Mouse (Mus musculus) megakaryocyte, embryonic 14.5 days (primary cell): ENCODE results near the gene Mybph. TPM values are rescaled to one million over a fixed set of nuclear protein-coding genes. Genes with fewer than 3 reads are reported as not detected.

ENCODE experiments used
- H3K27me3 ChIP-seq: replicated peaks from 2 replicates; pipeline ENCODE3; 2012; ENCODE audit warnings: inconsistent platforms
- H3K36me3 ChIP-seq: replicated peaks from 2 replicates; pipeline ENCODE3; 2012; ENCODE audit warnings: low read length, inconsistent platforms, mixed read lengths
- H3K4me1 ChIP-seq: 2 replicates; pipeline ENCODE4 v1.6.1; 2012; ENCODE audit warnings: inconsistent platforms
- H3K4me3 ChIP-seq: replicated peaks from 2 replicates; pipeline ENCODE3; 2012; ENCODE audit warnings: moderate library complexity, mild to moderate bottlenecking, inconsistent platforms
- H3K9me3 ChIP-seq: 2 replicates; pipeline ENCODE4 v1.6.1; 2012; ENCODE audit warnings: inconsistent platforms
- FLI1 ChIP-seq: IDR thresholded peaks from 2 replicates; pipeline ENCODE4 v1.6.1; 2012; ENCODE audit warnings: low read length, inconsistent platforms, mixed read lengths
- GATA1 ChIP-seq: IDR thresholded peaks from 3 replicates; pipeline ENCODE4 v1.6.1; 2012; ENCODE audit warnings: mixed read lengths, low read length, inconsistent platforms, borderline replicate concordance
- polyA plus RNA-seq: library from polyadenylated mRNA; stranded (reverse); fragments of >175 nt; gene quantifications from 2 replicates; pipeline ENCODE4 v1.2.3, GENCODE M21; 2012; ENCODE audit warnings: low replicate concordance; ENCODE audit not compliant: insufficient read depth

The Mybph gene
- polyA plus RNA-seq, 1 experiment, result not detected

DNA sequence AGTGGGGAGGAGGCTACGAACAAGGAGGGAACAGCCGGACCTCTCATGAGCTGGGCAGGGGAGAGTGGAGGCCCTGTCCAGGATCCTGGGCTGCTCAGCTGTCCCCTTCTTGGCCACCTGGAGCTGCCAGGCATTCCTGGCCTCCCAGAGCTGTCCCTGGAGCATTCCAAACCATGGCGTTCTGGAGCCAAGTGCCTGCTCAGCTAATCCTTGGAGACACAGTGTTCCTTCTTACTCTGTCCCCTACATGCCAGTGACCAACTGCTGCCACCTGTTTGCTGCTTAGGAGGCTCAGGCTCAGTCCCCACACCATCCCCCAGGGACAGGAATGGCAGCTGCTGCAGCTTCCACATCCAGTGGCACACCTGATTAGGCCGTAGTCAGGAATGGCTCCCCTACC is 2.7 kb downstream of the Mybph start:
- Histone ChIP-seq H3K4me3 (peak overlapping the region; percentile 83), H3K4me1 (peaks cover 44% of the 10 kb centered on the region), H3K36me3 (no peaks in the 10 kb centered on the region), H3K27me3 (peaks cover 72% of the 10 kb centered on the region), H3K9me3 (no peaks in the 10 kb centered on the region)
- TF ChIP-seq GATA1, result no peak
- TF ChIP-seq FLI1, result no peak

GRCm38 (mm10) chr1:134196386-134196785 is 3.1 kb downstream of the Mybph start:
- Histone ChIP-seq H3K36me3 (no peaks in the 10 kb centered on the region), H3K4me1 (peaks cover 44% of the 10 kb centered on the region), H3K4me3 (peak overlapping the region; percentile 83), H3K27me3 (peaks cover 68% of the 10 kb centered on the region), H3K9me3 (no peaks in the 10 kb centered on the region)
- TF ChIP-seq GATA1, result no peak
- no peak for TF ChIP-seq FLI1

DNA sequence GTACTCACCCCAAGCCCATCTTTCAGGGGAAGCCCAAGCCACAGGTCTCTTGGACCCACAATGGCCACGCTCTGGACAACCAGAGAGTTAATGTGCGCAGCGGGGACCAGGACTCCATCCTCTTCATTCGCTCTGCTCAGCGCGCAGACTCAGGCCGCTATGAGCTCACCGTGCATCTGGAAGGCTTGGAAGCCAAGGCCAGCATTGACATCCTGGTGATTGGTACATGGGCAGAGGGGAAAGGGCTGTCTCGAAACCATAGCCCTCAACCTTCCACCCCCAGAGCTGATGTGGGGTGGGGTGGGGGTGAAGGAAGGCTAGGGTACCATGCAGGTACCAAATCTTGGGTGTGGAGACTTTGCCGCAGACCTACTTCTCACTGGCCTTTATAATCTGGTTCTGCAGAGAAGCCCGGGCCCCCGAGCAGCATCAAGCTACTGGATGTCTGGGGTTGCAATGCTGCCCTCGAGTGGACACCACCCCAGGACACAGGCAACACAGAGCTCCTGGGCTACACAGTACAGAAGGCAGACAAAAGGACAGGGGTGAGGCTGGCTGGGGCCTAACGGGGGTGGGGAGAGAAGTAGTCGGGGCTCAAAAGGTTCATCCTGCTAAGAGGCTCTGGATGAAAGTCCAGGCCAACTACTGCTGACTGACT is 4.2 kb downstream of the Mybph start:
- H3K4me1 ChIP-seq, result peaks cover 44% of the 10 kb centered on the region
- TF ChIP-seq FLI1 (no peak), GATA1 (no peak)
- peaks cover 60% of the 10 kb centered on the region for H3K27me3 ChIP-seq

DNA sequence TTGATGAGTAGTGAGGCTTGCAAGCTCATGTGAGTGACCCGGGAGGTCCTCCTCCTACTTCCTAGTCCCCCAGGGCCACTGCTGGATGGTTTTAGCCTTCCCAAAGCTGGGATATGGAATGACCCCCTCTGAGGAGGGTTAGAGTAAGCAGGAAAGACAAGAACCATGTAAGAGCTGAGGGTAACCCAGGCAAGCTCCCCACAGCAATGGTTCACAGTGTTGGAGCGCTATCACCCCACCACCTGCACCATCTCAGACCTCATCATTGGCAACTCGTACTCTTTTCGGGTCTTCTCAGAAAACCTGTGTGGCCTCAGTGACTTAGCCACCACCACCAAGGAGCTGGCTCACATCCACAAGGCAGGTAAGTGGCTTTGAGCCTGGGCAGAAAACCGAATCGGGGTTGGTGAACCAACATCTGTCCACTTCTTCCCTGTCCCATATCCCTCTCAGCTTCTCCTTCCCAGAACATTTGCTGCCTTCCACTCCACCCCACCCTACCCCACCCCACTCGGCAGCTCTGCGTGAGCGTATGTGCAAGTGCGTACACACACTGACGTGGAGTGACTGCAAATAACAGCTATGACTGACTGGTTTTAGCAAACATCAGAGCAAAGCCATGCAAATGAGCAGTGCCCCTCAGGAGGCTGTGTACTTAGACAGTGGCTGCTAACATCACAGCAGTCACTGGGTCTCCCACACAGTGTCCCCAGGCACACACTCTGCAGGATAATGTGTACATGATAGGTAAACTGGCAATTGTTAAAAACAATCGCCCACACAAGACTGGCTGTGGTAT is 5.1 kb downstream of the Mybph start:
- H3K9me3 ChIP-seq, result no peaks in the 10 kb centered on the region
- no peak overlapping the region for H3K4me3 ChIP-seq
- peaks cover 59% of the 10 kb centered on the region for H3K27me3 ChIP-seq
- TF ChIP-seq FLI1 (no peak), GATA1 (no peak)
- peaks cover 36% of the 10 kb centered on the region for H3K4me1 ChIP-seq
- H3K36me3 ChIP-seq, result no peaks in the 10 kb centered on the region

More for the DNA sequence above, 4.2 kb downstream of the Mybph start:
- H3K9me3 ChIP-seq, result no peaks in the 10 kb centered on the region
- H3K4me3 ChIP-seq, result no peak overlapping the region
- H3K36me3 ChIP-seq, result no peaks in the 10 kb centered on the region

DNA sequence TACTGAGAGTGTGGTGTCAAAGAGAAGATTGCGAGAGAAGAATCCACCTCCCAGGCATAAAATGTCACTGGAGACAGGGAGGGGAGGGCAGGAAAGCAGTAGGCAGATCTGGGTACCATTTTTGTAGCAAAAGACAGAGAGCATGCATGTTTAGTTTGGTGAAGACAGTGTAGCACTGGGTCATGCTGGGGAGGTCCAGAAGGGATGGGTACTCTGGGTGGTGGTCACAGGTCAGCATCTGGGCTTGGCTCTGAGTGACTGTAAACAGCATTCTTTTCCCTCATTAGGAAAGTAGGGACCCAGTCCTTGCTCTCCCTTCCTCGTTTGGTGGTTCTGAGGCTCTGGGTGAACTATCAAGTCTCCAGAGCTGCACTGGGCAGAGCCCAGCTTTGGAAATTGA is 7.2 kb downstream of the Mybph start:
- no peaks in the 10 kb centered on the region for H3K36me3 ChIP-seq
- peaks cover 58% of the 10 kb centered on the region for H3K27me3 ChIP-seq
- peaks cover 21% of the 10 kb centered on the region for H3K4me1 ChIP-seq
- H3K9me3 ChIP-seq, result no peaks in the 10 kb centered on the region
- TF ChIP-seq GATA1 (no peak), FLI1 (no peak)
- no peak overlapping the region for H3K4me3 ChIP-seq

- Histone ChIP-seq H3K4me1 (peaks cover 15% of the 10 kb centered on the region), H3K4me3 (no peak overlapping the region), H3K36me3 (no peaks in the 10 kb centered on the region), H3K9me3 (no peaks in the 10 kb centered on the region), H3K27me3 (peaks cover 61% of the 10 kb centered on the region)
- TF ChIP-seq GATA1 (no peak), FLI1 (no peak)
These were observed 7.9 kb downstream of the Mybph start for GRCm38 (mm10) chr1:134200998-134201686.

DNA sequence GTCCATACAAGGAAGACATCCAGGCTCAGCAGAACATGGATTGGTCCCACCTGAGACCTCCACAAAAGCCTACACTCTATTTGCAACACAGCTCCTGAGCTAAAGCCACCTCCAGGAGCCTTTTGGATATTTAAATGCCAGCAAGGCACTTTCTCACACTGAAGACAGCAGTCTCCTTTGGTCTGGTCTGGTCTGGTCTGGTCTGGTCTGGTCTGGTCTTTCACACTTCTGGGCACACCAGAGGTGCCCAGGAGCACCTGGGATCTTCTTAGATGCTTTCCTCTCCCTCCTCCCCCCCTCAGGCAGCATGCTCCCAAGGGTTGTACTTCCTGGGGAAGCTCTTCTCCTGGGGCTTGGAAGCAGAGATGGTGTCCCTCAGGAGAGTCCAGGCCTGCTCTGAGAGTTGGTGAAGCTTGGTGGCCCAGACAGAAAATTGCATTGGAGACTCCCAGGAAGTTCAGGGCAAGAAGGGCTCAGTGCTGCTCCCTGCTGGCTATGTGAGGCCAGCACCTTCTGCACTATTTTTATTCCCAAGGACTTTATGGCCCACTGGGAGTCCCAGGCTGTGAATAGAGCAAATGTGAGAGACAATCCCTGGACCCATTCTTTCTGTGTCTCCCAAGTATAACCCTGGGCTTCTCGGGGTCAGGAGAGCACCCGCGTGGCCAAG is 8.6 kb downstream of the Mybph start:
- TF ChIP-seq GATA1, result no peak
- no peak for TF ChIP-seq FLI1
- no peaks in the 10 kb centered on the region for H3K9me3 ChIP-seq
- H3K4me3 ChIP-seq, result no peak overlapping the region
- H3K4me1 ChIP-seq, result peaks cover 9% of the 10 kb centered on the region; the same call in 1 of the 2 replicates
- peaks cover 64% of the 10 kb centered on the region for H3K27me3 ChIP-seq
- H3K36me3 ChIP-seq, result no peaks in the 10 kb centered on the region

GRCm38 (mm10) chr1:134204230-134204629 is 11.0 kb downstream of the Mybph start:
- Histone ChIP-seq H3K27me3 (peaks cover 61% of the 10 kb centered on the region), H3K36me3 (no peaks in the 10 kb centered on the region), H3K9me3 (peaks cover 16% of the 10 kb centered on the region), H3K4me3 (no peak overlapping the region), H3K4me1 (peaks cover 7% of the 10 kb centered on the region; the same call in 1 of the 2 replicates)
- no peak for TF ChIP-seq GATA1
- no peak for TF ChIP-seq FLI1

- TF ChIP-seq GATA1 (no peak), FLI1 (no peak)
- Histone ChIP-seq H3K36me3 (no peaks in the 10 kb centered on the region), H3K27me3 (peaks cover 59% of the 10 kb centered on the region), H3K4me3 (no peak overlapping the region), H3K9me3 (peaks cover 16% of the 10 kb centered on the region), H3K4me1 (peaks cover 7% of the 10 kb centered on the region; the same call in 1 of the 2 replicates)
These were observed 12.2 kb downstream of the Mybph start for GRCm38 (mm10) chr1:134205296-134206018.
